Mouse (Mus musculus) limb, embryonic 13.5 days (tissue): ENCODE measurements around the gene Dlgap4. TPM values are rescaled to one million over a fixed set of nuclear protein-coding genes. Genes with fewer than 3 reads are reported as not detected.

Source experiments
- ATAC-seq: fragments of 200-750 bp; cut with Nextera tagmentation; 2 replicates; pipeline ENCODE4 v1.8.0; 2017; ENCODE audit warnings: low read depth, moderate number of reproducible peaks, moderate TSS enrichment; ENCODE audit not compliant: low FRiP score
- H3K27ac ChIP-seq: fragments of 300-500 bp; sonication (generic); 2 replicates; pipeline ENCODE4 v1.5.1; 2015; ENCODE audit warnings: inconsistent platforms, mild to moderate bottlenecking, moderate library complexity
- H3K27me3 ChIP-seq: fragments of 300-500 bp; sonication (generic); 2 replicates; pipeline ENCODE4 v1.6.1; 2015; ENCODE audit warnings: mild to moderate bottlenecking, inconsistent platforms
- H3K36me3 ChIP-seq: fragments of 300-500 bp; sonication (generic); 2 replicates; pipeline ENCODE4 v1.6.1; 2015; ENCODE audit warnings: inconsistent platforms, mild to moderate bottlenecking, moderate library complexity
- H3K4me1 ChIP-seq: fragments of 300-500 bp; sonication (generic); 2 replicates; pipeline ENCODE4 v1.6.1; 2015; ENCODE audit warnings: inconsistent platforms
- H3K4me2 ChIP-seq: fragments of 300-500 bp; sonication (generic); replicated peaks from 2 replicates; pipeline ENCODE4 v1.6.1; 2015; ENCODE audit warnings: inconsistent platforms, mild to moderate bottlenecking, moderate library complexity
- H3K4me3 ChIP-seq: fragments of 300-500 bp; sonication (generic); 2 replicates; pipeline ENCODE4 v1.5.1; 2015; ENCODE audit warnings: moderate library complexity, mild to moderate bottlenecking, inconsistent platforms
- H3K9ac ChIP-seq: fragments of 300-500 bp; sonication (generic); 2 replicates; pipeline ENCODE4 v1.6.1; 2015; ENCODE audit warnings: mild to moderate bottlenecking, inconsistent platforms
- H3K9me3 ChIP-seq: fragments of 300-500 bp; sonication (generic); 2 replicates; pipeline ENCODE4 v1.6.1; 2016; ENCODE audit warnings: inconsistent platforms
- WGBS: fragments of 180-500 bp; shearing (Covaris S2); methylation state at CpG from one replicate; pipeline ENCODE4 v1.1.7; 2015; 5-methylcytosine and 5-hydroxymethylcytosine counted together
- polyA plus RNA-seq: library from polyadenylated mRNA; unstranded; fragments of >200 nt; fragmentation: Nextera tagmentation; extraction: Ambion mirVana; gene quantifications from 2 replicates; pipeline ENCODE4 v1.2.1, GENCODE M21; 2015

Gene Dlgap4
- polyA plus RNA-seq, 1 experiment from 2014 or later, result 101 TPM

DNA sequence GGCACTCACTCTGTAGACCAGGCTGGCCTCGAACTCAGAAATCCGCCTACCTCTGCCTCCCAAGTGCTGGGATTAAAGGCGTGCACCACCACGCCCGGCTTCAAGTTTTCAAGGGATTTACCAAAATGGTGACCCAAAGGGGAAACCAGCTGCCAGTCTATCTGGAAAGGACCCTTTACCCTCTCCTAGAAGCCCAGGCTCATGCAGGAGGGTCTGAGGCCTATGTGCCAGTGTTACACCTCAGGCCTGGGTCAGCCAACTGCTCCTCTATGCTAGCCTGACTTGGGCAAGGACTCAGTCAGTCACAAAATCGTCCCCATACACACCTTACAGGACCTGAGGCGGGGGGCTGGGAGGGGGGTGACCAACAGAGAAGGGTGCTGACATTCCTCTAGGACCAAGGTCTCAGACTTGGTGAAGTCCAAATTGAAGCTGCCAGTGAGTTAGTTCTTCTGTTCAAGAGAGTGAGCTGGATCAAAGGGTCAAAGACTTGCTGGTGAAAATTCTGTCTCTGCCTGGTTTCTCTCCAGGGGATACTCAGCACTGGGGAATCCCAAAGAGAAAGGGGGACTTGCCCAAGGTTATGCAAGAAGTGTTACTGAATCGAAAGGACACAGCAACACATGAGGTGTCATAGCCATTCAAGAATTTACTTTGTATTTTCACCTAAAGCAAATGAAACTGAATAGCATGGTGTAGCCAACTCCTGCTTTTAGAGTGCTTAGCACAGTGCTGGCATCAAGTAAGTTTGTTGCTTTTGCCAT is 106.2 kb downstream of the Dlgap4 start:
- Histone ChIP-seq H3K9ac (peak overlapping the region; percentile 94), H3K4me3 (peak overlapping the region; percentile 96), H3K9me3 (no peaks in the 10 kb centered on the region), H3K27me3 (no peaks in the 10 kb centered on the region), H3K4me1 (peaks cover 59% of the 10 kb centered on the region), H3K4me2 (peak overlapping the region; percentile 88), H3K27ac (0 out of 2 replicates have a peak overlapping the region, but pooled peaks have one; percentile 85), H3K36me3 (no peaks in the 10 kb centered on the region)
- no peak for ATAC-seq
- WGBS, result 88% methylated on average over 8 of the region's 8 CpGs

DNA sequence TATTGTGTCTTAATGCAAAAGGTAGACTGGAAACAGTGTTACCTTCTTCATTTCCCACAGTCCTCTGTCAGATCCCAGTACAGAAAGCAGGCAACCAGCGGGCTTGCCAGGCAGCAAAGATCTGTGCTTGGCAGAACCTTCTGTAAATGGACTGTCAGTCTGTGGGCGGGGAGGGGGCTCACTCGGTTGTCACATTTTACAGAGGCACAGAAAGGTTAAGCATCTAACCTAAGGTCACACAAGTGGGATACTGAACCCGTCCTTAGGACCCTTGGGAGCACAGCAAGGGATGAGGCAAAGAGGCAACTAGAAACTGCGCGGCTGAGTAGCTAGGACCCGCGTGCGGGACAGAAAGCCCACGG is 106.8 kb downstream of the Dlgap4 start:
- Histone ChIP-seq H3K27ac (peak overlapping the region; percentile 85), H3K9me3 (no peaks in the 10 kb centered on the region), H3K36me3 (no peaks in the 10 kb centered on the region), H3K9ac (peak overlapping the region; percentile 94), H3K4me1 (peaks cover 65% of the 10 kb centered on the region), H3K4me2 (peak overlapping the region; percentile 88), H3K27me3 (no peaks in the 10 kb centered on the region), H3K4me3 (peak overlapping the region; percentile 96)
- ATAC-seq, result no peak
- 1% methylated on average over 10 of the region's 10 CpGs for WGBS

GRCm38 (mm10) chr2:156720675-156721553 is 107.4 kb downstream of the Dlgap4 start:
- H3K27ac ChIP-seq, result peak overlapping the region; percentile 85
- no peaks in the 10 kb centered on the region for H3K27me3 ChIP-seq
- ATAC-seq, result peak; percentile 91
- H3K36me3 ChIP-seq, result no peaks in the 10 kb centered on the region
- peaks cover 71% of the 10 kb centered on the region for H3K4me1 ChIP-seq
- peak overlapping the region; percentile 96 for H3K4me3 ChIP-seq
- H3K4me2 ChIP-seq, result peak overlapping the region; percentile 88
- under 1% methylated on average over 94 of the region's 114 CpGs for WGBS
- no peaks in the 10 kb centered on the region for H3K9me3 ChIP-seq
- peak overlapping the region; percentile 94 for H3K9ac ChIP-seq

DNA sequence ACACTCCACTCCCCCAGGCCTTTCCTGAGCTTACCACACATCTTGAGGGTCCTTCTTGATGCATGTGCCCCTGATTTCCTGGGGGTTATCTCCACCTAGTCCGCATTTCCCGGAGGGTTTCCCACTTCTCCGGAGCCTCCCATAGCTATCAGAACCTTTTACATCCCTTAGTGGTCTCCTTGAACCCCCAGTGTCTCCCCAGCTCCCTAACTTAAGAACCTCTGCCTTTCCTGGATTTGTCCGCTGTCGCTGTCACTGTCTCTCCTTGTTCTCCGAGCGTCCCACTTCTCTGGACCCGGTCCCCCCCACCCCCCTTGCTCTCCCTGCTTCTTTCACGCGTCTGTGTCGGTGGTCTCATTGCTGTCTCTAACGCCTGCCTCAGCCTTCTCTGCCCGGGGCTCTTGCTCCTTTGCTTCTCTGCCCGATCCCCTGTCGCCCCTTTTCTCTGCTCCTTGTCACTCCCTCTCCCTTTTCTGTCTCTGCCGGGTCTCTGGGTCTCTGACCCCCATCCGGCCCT is 108.1 kb downstream of the Dlgap4 start:
- H3K4me3 ChIP-seq, result peak overlapping the region; percentile 96
- peak overlapping the region; percentile 78 for H3K27ac ChIP-seq
- WGBS, result 1% methylated on average over 17 of the region's 17 CpGs
- no peaks in the 10 kb centered on the region for H3K27me3 ChIP-seq
- no peaks in the 10 kb centered on the region for H3K9me3 ChIP-seq
- H3K36me3 ChIP-seq, result no peaks in the 10 kb centered on the region
- H3K9ac ChIP-seq, result peak overlapping the region; percentile 94
- ATAC-seq, result no peak
- peaks cover 78% of the 10 kb centered on the region for H3K4me1 ChIP-seq
- H3K4me2 ChIP-seq, result peak overlapping the region; percentile 88

DNA sequence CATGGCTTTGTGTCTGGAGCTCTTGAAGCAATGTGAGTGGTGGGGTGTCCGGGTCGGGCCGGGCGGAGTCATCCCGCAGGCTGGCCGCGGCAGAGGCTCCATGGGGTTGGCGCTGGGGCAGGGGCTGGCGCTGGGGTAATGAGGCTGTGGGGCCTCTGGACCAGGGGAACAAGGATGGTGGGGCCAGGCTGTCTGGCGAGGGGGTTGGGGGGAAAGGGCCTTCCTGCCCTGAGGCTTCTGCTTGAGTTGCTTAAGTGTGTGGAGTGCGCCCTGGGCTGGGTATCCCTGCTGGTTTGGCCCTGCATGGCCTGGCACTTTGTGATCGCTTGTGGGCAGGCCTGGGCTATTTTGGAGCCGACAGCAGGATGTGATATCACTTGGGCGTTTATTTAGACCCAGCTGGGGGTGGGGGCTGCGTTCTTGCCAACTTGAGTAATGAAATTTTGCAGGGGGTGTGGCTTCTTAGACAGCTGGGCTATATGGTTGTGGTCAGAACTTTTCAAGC is 108.6 kb downstream of the Dlgap4 start:
- peaks cover 78% of the 10 kb centered on the region for H3K4me1 ChIP-seq
- H3K27me3 ChIP-seq, result no peaks in the 10 kb centered on the region
- peak overlapping the region; percentile 78 for H3K27ac ChIP-seq
- peak overlapping the region; percentile 88 for H3K4me2 ChIP-seq
- 0% methylated on average over 15 of the region's 15 CpGs for WGBS
- ATAC-seq, result no peak; the same call in 1 of the 2 replicates
- no peaks in the 10 kb centered on the region for H3K9me3 ChIP-seq
- H3K9ac ChIP-seq, result peak overlapping the region; percentile 94
- H3K36me3 ChIP-seq, result no peaks in the 10 kb centered on the region
- peak overlapping the region; percentile 96 for H3K4me3 ChIP-seq

DNA sequence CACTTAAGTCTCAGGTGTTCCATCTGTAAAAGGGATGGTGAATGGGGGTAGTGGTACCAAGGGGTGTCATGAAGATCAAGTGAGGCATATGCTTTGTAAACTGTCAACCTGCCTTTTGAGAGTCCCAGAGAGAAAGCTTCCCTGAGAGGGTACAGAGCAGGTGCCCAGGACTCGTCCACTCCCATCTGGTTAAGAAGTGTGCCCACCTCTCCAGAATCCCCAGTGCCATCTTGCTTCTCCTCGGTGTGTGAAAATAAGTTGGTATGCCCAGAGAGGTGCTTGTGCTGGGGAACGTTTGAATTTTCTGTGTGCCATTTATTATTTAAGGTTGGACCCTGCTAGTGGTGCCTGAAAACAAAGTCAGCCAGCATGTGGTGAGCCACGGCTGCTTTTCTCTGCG is 109.2 kb downstream of the Dlgap4 start:
- Histone ChIP-seq H3K4me2 (peak overlapping the region; percentile 88), H3K27ac (no peak overlapping the region), H3K36me3 (no peaks in the 10 kb centered on the region), H3K9ac (peak overlapping the region; percentile 94), H3K27me3 (no peaks in the 10 kb centered on the region), H3K4me3 (peak overlapping the region; percentile 96), H3K4me1 (peaks cover 75% of the 10 kb centered on the region), H3K9me3 (no peaks in the 10 kb centered on the region)
- no peak for ATAC-seq
- WGBS, result 69% methylated on average over 5 of the region's 5 CpGs

- Histone ChIP-seq H3K27ac (no peak overlapping the region), H3K9ac (no peak overlapping the region), H3K4me2 (no peak overlapping the region; the same call in 1 of the 2 replicates), H3K4me3 (no peak overlapping the region), H3K36me3 (peaks cover 7% of the 10 kb centered on the region; the same call in 1 of the 2 replicates), H3K9me3 (no peaks in the 10 kb centered on the region), H3K4me1 (peaks cover 68% of the 10 kb centered on the region), H3K27me3 (no peaks in the 10 kb centered on the region)
- 67% methylated on average over 1 of the region's 1 CpGs for WGBS
- ATAC-seq, result no peak
Measured at GRCm38 (mm10) chr2:156723899-156724523, 110.5 kb downstream of the Dlgap4 start.

GRCm38 (mm10) chr2:156724871-156725270 is 111.4 kb downstream of the Dlgap4 start:
- H3K27me3 ChIP-seq, result no peaks in the 10 kb centered on the region
- H3K9me3 ChIP-seq, result no peaks in the 10 kb centered on the region
- 79% methylated on average over 4 of the region's 4 CpGs for WGBS
- peaks cover 63% of the 10 kb centered on the region for H3K4me1 ChIP-seq
- H3K36me3 ChIP-seq, result peaks cover 7% of the 10 kb centered on the region; the same call in 1 of the 2 replicates
- ATAC-seq, result no peak
- H3K9ac ChIP-seq, result no peak overlapping the region
- no peak overlapping the region for H3K27ac ChIP-seq
- H3K4me2 ChIP-seq, result no peak overlapping the region
- H3K4me3 ChIP-seq, result no peak overlapping the region

GRCm38 (mm10) chr2:156726344-156726743 is 112.8 kb downstream of the Dlgap4 start:
- 34% methylated on average over 7 of the region's 7 CpGs for WGBS
- peak overlapping the region; percentile 39 for H3K27ac ChIP-seq
- no peaks in the 10 kb centered on the region for H3K27me3 ChIP-seq
- H3K4me3 ChIP-seq, result no peak overlapping the region
- ATAC-seq, result no peak
- peak overlapping the region; percentile 3; the same call in 1 of the 2 replicates for H3K9ac ChIP-seq
- H3K36me3 ChIP-seq, result peaks cover 7% of the 10 kb centered on the region; the same call in 1 of the 2 replicates
- H3K9me3 ChIP-seq, result no peaks in the 10 kb centered on the region
- peaks cover 68% of the 10 kb centered on the region for H3K4me1 ChIP-seq
- H3K4me2 ChIP-seq, result peak overlapping the region; percentile 10

DNA sequence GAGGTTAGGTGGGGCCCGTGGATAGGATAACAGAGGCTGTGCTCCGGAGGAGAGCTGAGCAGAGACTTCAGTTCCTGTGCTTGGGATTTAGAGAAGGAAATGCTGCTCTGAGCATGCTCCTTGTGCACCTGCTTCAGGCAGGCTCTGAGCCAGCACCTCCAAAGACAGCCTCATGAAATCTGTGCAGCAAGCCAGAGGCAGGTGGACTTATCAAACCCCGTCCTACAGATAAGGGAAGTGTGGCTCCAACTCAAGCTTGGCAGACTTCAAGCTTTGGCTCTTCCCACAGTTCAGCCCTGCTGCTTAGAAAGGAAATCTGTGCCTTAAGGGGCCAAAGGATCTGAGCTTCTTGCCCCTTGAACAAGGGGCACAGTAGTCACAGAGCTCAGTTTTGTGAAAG is 113.4 kb downstream of the Dlgap4 start:
- no peak for ATAC-seq
- 55% methylated on average over 3 of the region's 3 CpGs for WGBS
- Histone ChIP-seq H3K4me2 (peak overlapping the region; percentile 10), H3K9ac (no peak overlapping the region), H3K36me3 (peaks cover 7% of the 10 kb centered on the region; the same call in 1 of the 2 replicates), H3K27me3 (no peaks in the 10 kb centered on the region), H3K4me3 (no peak overlapping the region), H3K4me1 (peaks cover 70% of the 10 kb centered on the region), H3K27ac (peak overlapping the region; percentile 15; the same call in 1 of the 2 replicates), H3K9me3 (no peaks in the 10 kb centered on the region)
